Mouse (Mus musculus) T-helper 2 cell (primary cell): Measurements from ENCODE around the gene Fstl4.

Experiments used
- in situ Hi-C: fragments of 300-600 bp; cut with MboI, MseI; formaldehyde crosslinking; loops from one replicate; pipeline ENCODE4 v1.15.1; 2025; ENCODE audit warnings: high pct_unique_total_duplicates

Gene Fstl4

GRCm38 (mm10) chr11:53202459-53203250 lies 438.2 kb downstream of the Fstl4 start:
- in situ Hi-C loops, result no loop called here

- in situ Hi-C loops, result no loop called here
Measured at GRCm38 (mm10) chr11:53210876-53211275, 446.4 kb downstream of the Fstl4 start.

DNA sequence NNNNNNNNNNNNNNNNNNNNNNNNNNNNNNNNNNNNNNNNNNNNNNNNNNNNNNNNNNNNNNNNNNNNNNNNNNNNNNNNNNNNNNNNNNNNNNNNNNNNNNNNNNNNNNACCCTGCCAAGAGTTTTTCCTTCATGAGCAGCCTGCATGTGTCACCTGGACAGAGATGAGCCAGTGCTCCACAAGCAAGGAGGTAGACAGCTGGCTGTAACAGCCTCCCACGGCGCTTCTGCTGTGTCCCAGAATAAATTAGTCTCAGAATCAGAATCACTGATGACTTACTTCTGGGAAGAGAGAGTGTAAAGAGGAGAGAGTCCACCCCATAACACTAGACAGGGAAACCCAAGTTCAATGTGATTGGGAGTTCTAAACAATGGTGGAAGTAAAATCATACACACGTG lies 464.6 kb downstream of the Fstl4 start:
- in situ Hi-C loops, result no loop called here

DNA sequence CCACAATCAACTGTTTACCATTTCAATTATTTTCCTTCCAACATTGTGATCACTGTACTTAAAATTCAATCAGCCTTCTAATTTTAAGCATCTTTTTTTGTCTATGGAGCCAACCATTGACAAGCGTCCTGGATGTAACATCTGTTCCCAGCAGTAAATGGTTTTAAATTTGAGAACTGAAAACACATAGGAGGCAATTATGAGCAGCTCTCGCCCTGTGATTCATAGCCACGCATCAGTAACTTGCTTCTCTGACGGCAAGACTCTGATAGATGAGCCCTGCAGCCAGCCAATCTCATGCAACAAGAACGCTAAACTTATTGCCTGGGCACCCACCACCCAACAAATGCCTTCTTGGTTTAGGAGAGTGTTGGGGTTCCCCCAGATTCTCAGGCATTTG lies 467.4 kb downstream of the Fstl4 start:
- in situ Hi-C loops, result no loop called here

GRCm38 (mm10) chr11:53233590-53233989 lies 469.2 kb downstream of the Fstl4 start:
- in situ Hi-C loops, result no loop called here
